Mouse (Mus musculus): ENCODE measurements at regions not wholly inside any gene's neighbourhood (a gene's known extent, or its start where the extent isn't known, plus 50 kb on each side); places are given as distances from the start of the nearest gene placed in this dataset.

GRCm38 (mm10) chr9:14179777-14180176 lies 95.1 kb upstream of the Sesn3 start:
- Histone ChIP-seq H3K4me1 (ENCODE audit: control insufficient read depth, insufficient read depth, low read length) (peaks cover 12% of the 10 kb centered on the region; the same call in 1 of the 2 replicates), H3K36me3 (ENCODE audit: control insufficient read depth, insufficient read depth, low read length) (no peaks in the 10 kb centered on the region), H3K4me2 (ENCODE audit: low read depth, low read length) (no peak overlapping the region), H3K9me3 (ENCODE audit: control insufficient read depth, low read length) (no peaks in the 10 kb centered on the region), H3K4me3 (ENCODE audit: low read depth, low read length) (no peak overlapping the region), H3K27me3 (ENCODE audit: control insufficient read depth, insufficient read depth, low read length) (no peaks in the 10 kb centered on the region), H3K27ac (ENCODE audit: low read depth, low read length) (no peak overlapping the region), H3K9ac (replicated peaks; ENCODE audit: low read depth, low read length) (no peak overlapping the region)
- 83% methylated on average over 1 of the region's 1 CpGs for WGBS
- ATAC-seq (ENCODE audit: low read depth): no peak

- no peak for ATAC-seq (ENCODE audit: low read depth)
- no peaks in the 10 kb centered on the region for H3K9me3 ChIP-seq (ENCODE audit: control insufficient read depth, low read length)
- no peak overlapping the region for H3K9ac ChIP-seq (replicated peaks; ENCODE audit: low read depth, low read length)
- H3K36me3 ChIP-seq (ENCODE audit: control insufficient read depth, insufficient read depth, low read length): no peaks in the 10 kb centered on the region
- no peak overlapping the region for H3K4me3 ChIP-seq (ENCODE audit: low read depth, low read length)
- no peaks in the 10 kb centered on the region for H3K4me1 ChIP-seq (ENCODE audit: control insufficient read depth, insufficient read depth, low read length)
- no peaks in the 10 kb centered on the region for H3K27me3 ChIP-seq (ENCODE audit: control insufficient read depth, insufficient read depth, low read length)
- 87% methylated on average over 4 of the region's 4 CpGs for WGBS
- no peak overlapping the region for H3K27ac ChIP-seq (ENCODE audit: low read depth, low read length)
- no peak overlapping the region for H3K4me2 ChIP-seq (ENCODE audit: low read depth, low read length)
Measured at GRCm38 (mm10) chr9:14184261-14184660, 90.6 kb upstream of the Sesn3 start.

- Histone ChIP-seq H3K36me3 (ENCODE audit: control insufficient read depth, insufficient read depth, low read length) (no peaks in the 10 kb centered on the region), H3K4me2 (ENCODE audit: low read depth, low read length) (no peak overlapping the region), H3K4me1 (ENCODE audit: control insufficient read depth, insufficient read depth, low read length) (no peaks in the 10 kb centered on the region), H3K9me3 (ENCODE audit: control insufficient read depth, low read length) (no peaks in the 10 kb centered on the region), H3K27ac (ENCODE audit: low read depth, low read length) (no peak overlapping the region), H3K4me3 (ENCODE audit: low read depth, low read length) (no peak overlapping the region), H3K27me3 (ENCODE audit: control insufficient read depth, insufficient read depth, low read length) (no peaks in the 10 kb centered on the region), H3K9ac (replicated peaks; ENCODE audit: low read depth, low read length) (no peak overlapping the region)
- WGBS: 58% methylated on average over 2 of the region's 2 CpGs
- ATAC-seq (ENCODE audit: low read depth): no peak
Measured at GRCm38 (mm10) chr9:14185681-14186080, 89.2 kb upstream of the Sesn3 start.

- no peak for ATAC-seq (ENCODE audit: low read depth)
- 95% methylated on average over 1 of the region's 1 CpGs for WGBS
- Histone ChIP-seq H3K4me1 (ENCODE audit: control insufficient read depth, insufficient read depth, low read length) (no peaks in the 10 kb centered on the region), H3K4me2 (ENCODE audit: low read depth, low read length) (no peak overlapping the region), H3K9me3 (ENCODE audit: control insufficient read depth, low read length) (no peaks in the 10 kb centered on the region), H3K27ac (ENCODE audit: low read depth, low read length) (no peak overlapping the region), H3K4me3 (ENCODE audit: low read depth, low read length) (no peak overlapping the region), H3K27me3 (ENCODE audit: control insufficient read depth, insufficient read depth, low read length) (no peaks in the 10 kb centered on the region), H3K9ac (replicated peaks; ENCODE audit: low read depth, low read length) (no peak overlapping the region), H3K36me3 (ENCODE audit: control insufficient read depth, insufficient read depth, low read length) (no peaks in the 10 kb centered on the region)
Measured at GRCm38 (mm10) chr9:14187753-14188152, 87.1 kb upstream of the Sesn3 start.

GRCm38 (mm10) chr9:14188504-14188903 lies 86.4 kb upstream of the Sesn3 start:
- no peak overlapping the region for H3K9ac ChIP-seq (replicated peaks; ENCODE audit: low read depth, low read length)
- 74% methylated on average over 2 of the region's 2 CpGs for WGBS
- H3K27me3 ChIP-seq (ENCODE audit: control insufficient read depth, insufficient read depth, low read length): no peaks in the 10 kb centered on the region
- no peaks in the 10 kb centered on the region for H3K36me3 ChIP-seq (ENCODE audit: control insufficient read depth, insufficient read depth, low read length)
- ATAC-seq (ENCODE audit: low read depth): no peak
- H3K4me1 ChIP-seq (ENCODE audit: control insufficient read depth, insufficient read depth, low read length): no peaks in the 10 kb centered on the region
- H3K9me3 ChIP-seq (ENCODE audit: control insufficient read depth, low read length): no peaks in the 10 kb centered on the region
- H3K4me2 ChIP-seq (ENCODE audit: low read depth, low read length): no peak overlapping the region
- no peak overlapping the region for H3K4me3 ChIP-seq (ENCODE audit: low read depth, low read length)
- no peak overlapping the region for H3K27ac ChIP-seq (ENCODE audit: low read depth, low read length)

GRCm38 (mm10) chr9:14190660-14191059 lies 84.2 kb upstream of the Sesn3 start:
- H3K36me3 ChIP-seq (ENCODE audit: control insufficient read depth, insufficient read depth, low read length): no peaks in the 10 kb centered on the region
- H3K4me2 ChIP-seq (ENCODE audit: low read depth, low read length): no peak overlapping the region
- H3K27ac ChIP-seq (ENCODE audit: low read depth, low read length): no peak overlapping the region
- H3K4me1 ChIP-seq (ENCODE audit: control insufficient read depth, insufficient read depth, low read length): no peaks in the 10 kb centered on the region
- ATAC-seq (ENCODE audit: low read depth): no peak
- no peaks in the 10 kb centered on the region for H3K9me3 ChIP-seq (ENCODE audit: control insufficient read depth, low read length)
- H3K9ac ChIP-seq (replicated peaks; ENCODE audit: low read depth, low read length): no peak overlapping the region
- no peaks in the 10 kb centered on the region for H3K27me3 ChIP-seq (ENCODE audit: control insufficient read depth, insufficient read depth, low read length)
- H3K4me3 ChIP-seq (ENCODE audit: low read depth, low read length): no peak overlapping the region
- WGBS: 78% methylated on average over 9 of the region's 9 CpGs

- Histone ChIP-seq H3K36me3 (ENCODE audit: control insufficient read depth, insufficient read depth, low read length) (no peaks in the 10 kb centered on the region), H3K9ac (replicated peaks; ENCODE audit: low read depth, low read length) (no peak overlapping the region), H3K27ac (ENCODE audit: low read depth, low read length) (no peak overlapping the region), H3K4me1 (ENCODE audit: control insufficient read depth, insufficient read depth, low read length) (no peaks in the 10 kb centered on the region), H3K4me3 (ENCODE audit: low read depth, low read length) (no peak overlapping the region), H3K4me2 (ENCODE audit: low read depth, low read length) (no peak overlapping the region), H3K27me3 (ENCODE audit: control insufficient read depth, insufficient read depth, low read length) (no peaks in the 10 kb centered on the region), H3K9me3 (ENCODE audit: control insufficient read depth, low read length) (no peaks in the 10 kb centered on the region)
- WGBS: 96% methylated on average over 5 of the region's 5 CpGs
- ATAC-seq (ENCODE audit: low read depth): no peak
Measured at GRCm38 (mm10) chr9:14194748-14195147, 80.1 kb upstream of the Sesn3 start.

GRCm38 (mm10) chr9:14199116-14199515 lies 75.8 kb upstream of the Sesn3 start:
- H3K9me3 ChIP-seq (ENCODE audit: control insufficient read depth, low read length): no peaks in the 10 kb centered on the region
- 0 out of 2 replicates have a peak, but pooled peaks cover 4% of the 10 kb centered on the region for H3K4me1 ChIP-seq (ENCODE audit: control insufficient read depth, insufficient read depth, low read length)
- H3K9ac ChIP-seq (replicated peaks; ENCODE audit: low read depth, low read length): no peak overlapping the region
- H3K36me3 ChIP-seq (ENCODE audit: control insufficient read depth, insufficient read depth, low read length): no peaks in the 10 kb centered on the region
- H3K4me2 ChIP-seq (ENCODE audit: low read depth, low read length): no peak overlapping the region
- WGBS: 78% methylated on average over 3 of the region's 3 CpGs
- H3K27me3 ChIP-seq (ENCODE audit: control insufficient read depth, insufficient read depth, low read length): no peaks in the 10 kb centered on the region
- no peak overlapping the region for H3K4me3 ChIP-seq (ENCODE audit: low read depth, low read length)
- ATAC-seq (ENCODE audit: low read depth): no peak
- no peak overlapping the region for H3K27ac ChIP-seq (ENCODE audit: low read depth, low read length)

GRCm38 (mm10) chr9:14199983-14200700 lies 74.7 kb upstream of the Sesn3 start:
- H3K36me3 ChIP-seq (ENCODE audit: control insufficient read depth, insufficient read depth, low read length): no peaks in the 10 kb centered on the region
- 79% methylated on average over 9 of the region's 9 CpGs for WGBS
- ATAC-seq (ENCODE audit: low read depth): no peak

More at GRCm38 (mm10) chr9:14199983-14200700, 74.7 kb upstream of the Sesn3 start:
- Histone ChIP-seq H3K27ac (ENCODE audit: low read depth, low read length) (no peak overlapping the region), H3K27me3 (ENCODE audit: control insufficient read depth, insufficient read depth, low read length) (no peaks in the 10 kb centered on the region), H3K9ac (replicated peaks; ENCODE audit: low read depth, low read length) (no peak overlapping the region), H3K4me2 (ENCODE audit: low read depth, low read length) (no peak overlapping the region), H3K4me1 (ENCODE audit: control insufficient read depth, insufficient read depth, low read length) (0 out of 2 replicates have a peak, but pooled peaks cover 4% of the 10 kb centered on the region), H3K4me3 (ENCODE audit: low read depth, low read length) (no peak overlapping the region), H3K9me3 (ENCODE audit: control insufficient read depth, low read length) (no peaks in the 10 kb centered on the region)
